Mouse (Mus musculus): ENCODE results near the gene Slc16a8. TPM values are rescaled to one million over a fixed set of nuclear protein-coding genes. Genes with fewer than 3 reads are reported as not detected.
"Not testable (repeated sequence)": the region's sequence is repeated elsewhere in the genome, so short reads cannot be mapped to it uniquely, and the experiment has no call there.

The Slc16a8 gene
- total RNA-seq, 2 experiments from 2014 or later = 0.37 TPM; not detected in 1

DNA sequence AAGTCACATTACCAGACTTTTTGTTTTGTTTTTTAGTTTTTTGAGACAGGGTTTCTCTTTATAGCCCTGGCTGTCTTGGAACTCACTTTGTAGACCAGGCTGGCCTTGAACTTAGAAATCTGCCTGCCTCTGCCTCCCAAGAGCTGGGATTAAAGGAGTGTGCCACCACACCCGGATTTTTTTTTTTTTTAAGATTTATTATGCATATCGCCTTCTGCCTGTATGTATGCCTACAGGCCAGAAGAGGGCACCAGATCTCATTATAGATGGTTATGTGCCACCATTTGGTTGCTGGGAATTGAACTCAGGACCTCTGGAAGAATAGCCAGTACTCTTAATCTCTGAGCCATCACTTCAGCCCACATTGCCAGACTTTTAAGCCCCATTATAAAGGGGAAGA, 28.8 kb downstream of the Slc16a8 start:
- intact Hi-C loops (cut with DNase I) = not testable (repeated sequence)

DNA sequence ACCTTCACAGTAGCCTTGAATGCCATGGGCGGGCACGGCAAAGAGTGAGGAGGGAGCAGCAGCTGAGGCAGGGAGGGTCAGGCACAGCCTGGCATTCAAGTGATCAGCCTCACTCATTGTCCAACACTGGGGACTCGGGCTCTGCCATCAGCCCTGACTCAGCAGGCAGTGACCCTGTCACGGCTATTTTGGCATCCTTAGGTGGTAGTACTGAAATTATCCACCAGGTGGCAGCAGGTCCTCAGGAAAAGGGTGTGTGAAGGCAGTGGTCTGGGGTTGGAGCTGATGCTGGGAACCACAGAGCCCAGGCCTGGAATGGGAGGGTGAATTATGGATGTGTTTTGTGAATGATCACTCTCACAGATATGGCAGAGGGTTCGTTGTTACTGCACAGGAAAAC, 29.9 kb downstream of the Slc16a8 start:
- DNase-seq (ENCODE audit: low spot score in 2 of 2) = peak; percentile 80 to 88
- intact Hi-C loops (cut with DNase I) = no loop called here

More for the DNA sequence above, 28.8 kb downstream of the Slc16a8 start:
- not testable (repeated sequence) for DNase-seq (ENCODE audit: low spot score in 2 of 2)

DNA sequence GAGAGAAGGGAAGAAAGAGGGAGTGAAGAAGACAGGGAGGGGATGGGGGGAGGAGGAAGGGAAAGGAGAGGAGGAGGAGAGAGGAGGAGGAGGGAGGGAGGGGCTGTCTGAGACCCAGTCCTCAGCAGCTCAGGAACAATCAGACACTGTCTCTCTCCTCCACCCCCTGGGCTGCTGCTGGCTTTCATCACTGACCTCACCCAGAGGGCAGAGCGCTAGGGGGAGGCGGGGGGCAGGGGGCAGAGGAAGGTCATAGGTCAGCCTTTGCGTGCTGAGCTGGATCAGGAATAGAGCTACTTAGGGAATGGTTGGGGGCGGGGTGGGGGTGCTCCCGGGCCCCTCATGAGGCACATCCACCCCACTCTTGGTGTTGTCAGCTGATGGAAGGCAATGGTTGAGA, 30.9 kb downstream of the Slc16a8 start:
- DNase-seq (ENCODE audit: low spot score in 2 of 2) = no peak
- intact Hi-C loops (cut with DNase I) = no loop called here

DNA sequence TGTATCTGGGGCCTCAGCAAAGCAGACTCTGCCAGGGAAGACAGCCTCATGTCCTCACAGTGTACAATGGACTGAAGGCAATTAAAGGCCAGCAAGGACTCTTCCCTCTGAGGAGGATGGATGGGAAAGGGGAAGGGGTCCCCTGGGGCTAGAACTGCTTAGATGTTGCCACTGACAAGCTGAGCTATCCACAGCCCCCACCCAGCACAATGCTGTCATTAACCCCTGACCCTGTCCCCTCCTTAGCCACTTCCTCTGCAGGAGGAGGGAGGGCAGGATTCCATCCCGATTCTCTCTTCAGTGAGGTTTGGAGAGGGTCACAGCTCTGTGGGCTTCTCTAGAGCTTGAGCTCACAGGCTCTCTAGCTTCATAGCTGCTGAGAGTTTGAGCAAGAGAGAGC, 35.0 kb downstream of the Slc16a8 start:
- DNase-seq (ENCODE audit: low spot score in 2 of 2) = no peak

DNA sequence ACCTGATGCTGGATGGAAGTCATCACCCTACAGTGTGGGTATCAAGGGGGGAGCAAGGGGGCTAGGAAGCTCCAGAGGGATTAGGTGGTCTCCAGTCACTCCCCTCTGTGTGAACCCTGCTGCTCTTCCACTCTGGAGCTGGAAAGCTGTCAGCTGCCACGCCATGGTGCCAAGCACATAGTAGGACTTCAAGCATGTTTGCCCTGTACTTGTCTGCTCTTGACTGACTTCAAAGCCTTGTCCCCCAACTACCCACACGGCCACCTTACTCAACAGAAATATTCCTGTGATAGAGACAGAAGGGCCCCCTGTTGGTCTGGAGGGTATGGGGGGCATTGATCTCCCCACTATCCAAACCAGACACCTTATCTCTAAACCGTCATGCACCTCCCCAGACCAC, 38.4 kb downstream of the Slc16a8 start:
- DNase-seq (ENCODE audit: low spot score in 2 of 2) = no peak
- intact Hi-C loops (cut with DNase I) = no loop called here

More for the DNA sequence above, 35.0 kb downstream of the Slc16a8 start:
- intact Hi-C loops (cut with DNase I) = no loop called here

DNA sequence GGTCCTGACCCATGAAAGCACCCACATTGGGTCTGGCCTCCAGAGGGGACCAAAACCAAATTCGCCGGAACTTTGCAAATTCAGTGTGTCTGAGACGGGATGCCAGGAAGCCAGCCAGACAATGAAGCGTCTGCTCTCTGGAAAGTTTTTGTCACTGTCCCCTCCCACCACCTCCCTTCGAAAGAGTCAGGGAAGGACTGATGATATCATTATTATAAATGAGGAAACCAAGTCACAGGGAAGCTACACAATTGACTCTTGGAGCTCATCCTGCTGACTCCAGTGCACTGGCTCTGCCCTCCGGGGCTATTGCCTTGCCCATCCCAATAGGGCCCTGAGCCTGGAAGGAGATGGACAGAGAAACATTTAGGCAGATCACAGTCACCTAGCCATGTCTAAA, 41.0 kb downstream of the Slc16a8 start:
- DNase-seq (ENCODE audit: low spot score in 2 of 2) = no peak

DNA sequence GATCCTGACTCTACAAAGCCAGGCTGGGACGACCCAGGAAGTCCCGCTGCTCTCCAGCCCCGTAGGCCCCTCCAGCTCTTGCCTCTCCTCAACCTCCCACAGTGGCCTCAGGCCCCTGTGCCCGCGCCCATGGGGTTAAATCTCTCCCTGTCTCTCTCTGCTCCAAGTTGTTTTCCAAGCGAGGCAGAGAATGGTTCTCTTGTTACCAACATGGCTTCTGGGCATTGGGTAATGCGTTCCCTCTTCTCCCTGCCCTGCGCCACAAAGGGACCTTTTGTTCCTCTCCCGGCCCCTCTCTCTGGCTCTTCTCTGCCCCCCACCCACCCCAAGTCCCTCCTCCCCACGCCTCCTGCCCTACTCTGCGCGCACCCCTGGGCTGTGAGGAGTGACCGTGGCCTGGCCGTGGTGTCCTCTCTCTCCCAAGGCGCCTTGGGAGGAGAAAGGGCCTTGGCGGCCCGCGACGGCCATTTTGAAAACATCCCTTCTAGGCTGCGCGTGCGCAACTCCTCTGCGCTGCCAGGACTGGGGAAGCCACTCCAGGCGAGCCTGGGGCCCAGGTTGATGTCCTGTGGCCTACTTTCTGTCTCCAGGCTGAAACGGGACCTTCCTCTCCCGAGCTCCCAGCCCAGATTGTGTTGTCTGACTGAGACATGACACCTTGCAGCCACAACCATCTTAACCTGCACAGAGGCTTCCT, 41.7 kb downstream of the Slc16a8 start:
- intact Hi-C loops (cut with DNase I) = no loop called here
- DNase-seq (ENCODE audit: low spot score in 2 of 2) = peak in 1 of 2 experiments; percentile 29

More for the DNA sequence above, 41.0 kb downstream of the Slc16a8 start:
- intact Hi-C loops (cut with DNase I) = no loop called here

DNA sequence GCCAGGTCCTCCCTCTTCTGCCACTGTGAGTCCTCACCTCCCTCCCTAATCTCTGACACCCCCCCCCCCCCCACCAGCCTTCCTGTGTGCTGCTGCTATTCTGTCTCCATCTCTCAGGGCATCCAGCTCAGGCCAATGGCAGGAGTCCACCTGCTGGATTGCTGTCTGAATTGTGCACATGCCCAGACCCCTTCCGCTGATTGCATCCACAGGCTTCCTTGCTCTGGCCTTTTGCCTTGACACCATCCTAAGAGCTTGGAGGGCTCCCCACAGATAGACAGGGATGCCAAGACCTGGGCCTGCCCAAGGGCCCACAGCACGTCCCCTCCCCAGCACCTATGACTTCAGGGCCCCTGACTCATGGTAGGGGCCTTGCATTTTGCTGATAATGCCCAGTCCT, 44.2 kb downstream of the Slc16a8 start:
- no peak for DNase-seq (ENCODE audit: low spot score in 2 of 2)
- intact Hi-C loops (cut with DNase I) = no loop called here

DNA sequence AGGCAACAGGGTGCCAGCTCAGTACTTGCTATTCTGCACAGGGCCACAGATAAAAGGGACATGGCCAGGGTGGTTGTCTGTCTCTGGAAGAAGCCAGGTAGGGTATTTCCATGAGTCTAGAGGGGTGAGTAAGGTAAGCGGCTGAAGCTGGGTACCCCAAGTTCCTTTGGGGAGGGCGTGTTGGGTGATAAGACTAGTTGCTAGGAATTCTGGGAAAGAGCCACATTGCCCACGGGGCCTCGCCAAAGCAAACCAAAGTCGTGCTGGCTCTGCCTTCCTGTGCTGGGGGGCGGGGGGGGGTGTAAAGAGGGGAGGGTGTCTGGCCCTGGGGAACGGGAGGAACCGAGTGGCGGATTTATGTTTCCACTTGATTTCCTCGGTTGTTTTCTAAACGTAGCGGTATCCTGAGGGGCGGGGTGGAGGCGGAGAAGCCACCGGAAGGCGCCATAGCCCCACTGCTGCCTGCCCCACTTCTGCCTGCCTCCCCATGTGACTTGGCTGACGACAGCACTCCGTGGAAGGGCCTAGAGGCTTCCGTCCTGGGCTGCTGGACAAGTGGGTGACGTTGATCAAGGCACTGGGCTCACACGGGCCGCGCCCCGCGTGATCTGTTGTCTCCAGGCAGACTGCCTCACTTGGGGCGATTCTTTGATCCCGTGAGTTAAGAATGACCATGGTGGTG, 45.7 kb downstream of the Slc16a8 start:
- DNase-seq (ENCODE audit: low spot score in 2 of 2) = peak in 1 of 2 experiments; percentile 25
- intact Hi-C loops (cut with DNase I) = no loop called here

DNA sequence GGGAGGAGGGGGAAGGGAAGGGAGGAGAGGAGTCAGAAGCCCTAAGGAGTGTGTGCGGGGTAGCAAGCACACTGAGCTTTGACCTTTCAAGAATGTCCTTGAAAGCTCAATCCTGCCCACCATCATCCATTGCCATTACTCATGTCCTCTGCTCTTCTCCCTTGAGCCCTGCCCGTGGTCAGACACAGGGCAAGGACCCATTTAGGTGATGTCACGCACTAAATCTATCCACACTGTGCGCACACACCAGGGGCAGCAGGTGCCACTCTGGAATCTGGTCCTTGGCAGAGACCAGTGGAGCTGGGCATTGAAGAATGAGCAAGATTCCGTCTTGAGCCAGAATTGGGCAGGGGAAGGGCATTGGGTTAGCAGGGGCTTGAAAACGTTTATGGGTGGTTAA, 46.4 kb downstream of the Slc16a8 start:
- intact Hi-C loops (cut with DNase I) = no loop called here
- DNase-seq (ENCODE audit: low spot score in 2 of 2) = no peak

DNA sequence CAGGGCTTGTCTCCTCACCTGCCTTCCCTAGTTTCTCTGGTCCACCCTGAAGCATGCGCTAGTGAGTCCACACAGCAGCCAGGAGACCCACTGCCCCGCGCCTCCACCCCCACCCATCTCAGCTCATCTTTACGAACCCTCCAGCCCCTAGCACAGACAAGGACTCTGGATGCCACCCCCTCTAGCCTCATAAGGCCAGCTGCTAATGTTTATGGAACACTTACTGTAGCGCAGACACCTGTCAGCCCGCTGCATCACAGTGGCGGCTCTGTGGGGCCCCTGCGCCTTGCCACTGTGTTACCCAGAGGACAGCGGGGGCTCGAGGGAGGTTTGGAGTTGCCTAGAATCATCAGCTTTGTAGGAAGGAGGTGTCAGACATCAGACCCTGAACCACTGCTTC, 52.0 kb downstream of the Slc16a8 start:
- DNase-seq (ENCODE audit: low spot score in 2 of 2) = no peak
- intact Hi-C loops (cut with DNase I) = no loop called here

DNA sequence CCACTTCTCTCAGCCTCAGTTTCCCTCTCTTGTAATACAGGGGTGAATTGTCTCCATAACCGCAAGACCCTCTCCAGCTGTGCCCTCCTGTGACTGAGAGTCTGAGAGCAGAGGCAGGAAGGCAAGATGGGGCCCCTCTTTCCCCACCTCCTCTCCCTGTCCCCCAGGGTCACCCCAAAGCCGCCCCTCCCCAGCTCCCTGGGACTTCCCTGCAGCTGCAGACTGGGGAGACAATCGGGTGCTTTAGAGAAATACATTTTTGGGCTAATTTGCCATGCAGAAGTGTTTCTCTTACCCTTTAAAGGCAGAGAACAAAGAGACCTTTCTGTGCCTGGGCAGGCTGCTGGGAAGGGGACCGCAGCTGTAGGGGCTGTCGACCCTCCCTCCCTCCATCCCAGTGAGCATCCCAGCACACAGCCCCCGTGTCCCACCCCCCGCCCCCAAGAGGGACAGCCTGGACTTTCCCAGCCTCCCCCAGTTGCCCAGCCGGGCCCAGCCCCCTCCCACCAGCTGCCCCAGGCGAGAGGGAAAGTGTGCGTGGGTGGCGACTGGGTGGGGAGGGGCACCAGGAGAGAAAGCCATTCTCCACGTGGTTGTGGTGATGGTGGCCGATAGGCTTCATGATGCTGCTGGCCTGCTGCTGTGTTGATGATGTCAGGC, 52.9 kb downstream of the Slc16a8 start:
- peak; percentile 18 to 42 for DNase-seq (ENCODE audit: low spot score in 2 of 2)
- intact Hi-C loops (cut with DNase I) = no loop called here

Other genes starting within 250 kb of the Slc16a8 start
- gene H1f0, start 226.3 kb downstream of the Slc16a8 start, total RNA-seq (2021) = 10 to 100 TPM; 91.8 to 96.6 TPM
- under 1 TPM; 0.53 to 0.55 TPM for gene Galr3, start 212.9 kb downstream of the Slc16a8 start, total RNA-seq (2021)
- 10 to 100 TPM; 19.1 to 21.1 TPM for gene Ankrd54, start 191.9 kb downstream of the Slc16a8 start, total RNA-seq (2021)
- 10 to 100 TPM; 66.3 to 69.3 TPM for gene Eif3l, start 179.6 kb downstream of the Slc16a8 start, total RNA-seq (2021)
- 10 to 100 TPM; 23.8 to 24.1 TPM for gene Micall1, start 145.9 kb downstream of the Slc16a8 start, total RNA-seq (2021)
- 100 to 1,000 TPM in 1 of 2 experiments, 10 to 100 TPM in 1; 98.4 to 106 TPM for gene Polr2f, start 113.8 kb downstream of the Slc16a8 start, total RNA-seq (2021)
- gene 1700088E04Rik, start 113.5 kb downstream of the Slc16a8 start, total RNA-seq (2021) = 10 to 100 TPM; 11.7 to 12.2 TPM
- 10 to 100 TPM; 24.5 to 25.4 TPM for gene Sox10, start 89.5 kb downstream of the Slc16a8 start, total RNA-seq (2021)
- 10 to 100 TPM; 49.9 to 54.6 TPM for gene Pick1, start 25.6 kb downstream of the Slc16a8 start, total RNA-seq (2021)
- gene Gm49486, start 25.4 kb downstream of the Slc16a8 start, total RNA-seq (2021) = under 1 TPM; 0.37 to 0.53 TPM
- 1 to 10 TPM; 2.3 to 3.7 TPM for gene Baiap2l2, start 30.8 kb upstream of the Slc16a8 start, total RNA-seq (2021)
- 10 to 100 TPM; 20.6 to 22.4 TPM for gene Pla2g6, start 73.6 kb upstream of the Slc16a8 start, total RNA-seq (2021)
- 1 to 10 TPM; 1.3 to 1.8 TPM for gene Maff, start 91.9 kb upstream of the Slc16a8 start, total RNA-seq (2021)
- gene Tmem184b, start 148.8 kb upstream of the Slc16a8 start, total RNA-seq (2021) = 10 to 100 TPM; 57.2 to 67.5 TPM
- gene Csnk1e, start 200.8 kb upstream of the Slc16a8 start, total RNA-seq (2021) = 100 to 1,000 TPM; 133 to 141 TPM